Mouse (Mus musculus): ENCODE measurements around the gene Plcl1. TPM values are rescaled to one million over a fixed set of nuclear protein-coding genes. Genes with fewer than 3 reads are reported as not detected.

Gene Plcl1
- total RNA-seq (2015) (0.12 and 0.42 TPM in 2 replicates), total RNA-seq (2017) (not detected in 2 replicates)

DNA sequence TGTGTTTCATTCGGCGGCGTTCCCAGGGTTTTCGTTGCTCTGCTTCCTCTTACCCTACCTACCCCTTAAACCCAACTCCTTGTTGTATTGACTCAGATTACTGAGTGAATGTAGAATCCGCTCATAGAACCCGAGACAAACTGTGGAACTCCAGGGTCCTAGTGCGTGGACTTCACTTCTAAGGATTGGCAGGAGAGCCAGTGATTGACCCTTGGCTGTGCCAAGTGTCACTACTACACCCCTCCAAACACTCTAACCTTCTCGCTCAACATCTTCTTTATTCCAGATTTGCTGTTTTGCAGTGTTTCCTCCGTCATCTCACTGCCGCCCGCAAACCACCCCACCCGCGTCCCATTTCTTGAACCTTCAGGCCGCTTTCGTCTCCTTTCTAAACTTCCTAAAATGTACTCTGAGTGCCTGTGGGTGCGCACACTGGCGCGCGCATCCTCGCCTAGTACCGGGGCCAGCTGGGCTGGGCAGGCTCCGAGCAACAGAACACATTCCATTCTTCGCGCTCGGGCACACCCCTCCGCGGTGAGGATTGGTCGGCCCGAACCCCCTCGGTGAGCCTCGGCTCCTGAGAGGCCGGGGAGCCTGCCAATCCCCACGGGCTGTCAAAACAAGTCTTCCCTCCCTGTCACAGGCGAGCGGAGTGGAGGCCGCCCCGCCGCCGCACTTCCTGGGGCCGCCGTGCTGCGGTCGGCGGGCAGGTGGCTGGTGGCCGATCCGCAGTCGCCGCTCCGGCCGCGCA, at the start of gene Plcl1:
Gene Plcl1, plus strand, starts transcription at position 650 of the 751 bp plus-strand sequence.
- ATAC-seq (replicated peaks; ENCODE audit: poor library complexity) = peak; percentile 98

- no peak for ATAC-seq (replicated peaks; ENCODE audit: poor library complexity)
Measured at GRCm38 (mm10) chr1:55362634-55363033, 43.1 kb upstream of the Plcl1 start.

GRCm38 (mm10) chr1:55363044-55363565, 42.6 kb upstream of the Plcl1 start, which contains the start of gene Boll:
Gene Boll (minus strand): TSS chr1:55363469.
- peak; percentile 93 for ATAC-seq (replicated peaks; ENCODE audit: poor library complexity)

- ATAC-seq (replicated peaks; ENCODE audit: poor library complexity) = peak; percentile 99
Measured at GRCm38 (mm10) chr1:55363586-55363985, 42.1 kb upstream of the Plcl1 start.

GRCm38 (mm10) chr1:55372626-55373025, 33.1 kb upstream of the Plcl1 start:
- ATAC-seq (replicated peaks; ENCODE audit: poor library complexity) = no peak

DNA sequence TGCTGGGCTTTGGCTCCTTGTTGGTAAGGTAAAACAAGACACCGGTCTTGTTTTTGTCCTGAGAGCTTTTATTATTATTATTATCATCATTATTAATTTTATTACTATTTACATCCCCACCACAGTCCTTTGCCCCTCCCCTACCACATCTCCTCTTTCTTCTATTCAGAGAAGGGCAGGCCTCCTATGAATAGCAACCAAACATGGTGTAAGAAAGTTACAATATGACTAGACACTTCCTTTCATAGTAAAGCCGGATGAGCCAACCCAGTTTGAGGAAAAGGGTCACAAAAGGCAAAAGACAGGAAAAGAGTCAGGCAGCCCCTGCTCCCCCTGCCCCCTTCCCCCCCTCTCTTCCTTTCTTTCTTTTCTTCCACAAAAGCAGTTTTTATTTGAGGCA, 25.2 kb upstream of the Plcl1 start:
- ATAC-seq (replicated peaks; ENCODE audit: poor library complexity) = no peak

DNA sequence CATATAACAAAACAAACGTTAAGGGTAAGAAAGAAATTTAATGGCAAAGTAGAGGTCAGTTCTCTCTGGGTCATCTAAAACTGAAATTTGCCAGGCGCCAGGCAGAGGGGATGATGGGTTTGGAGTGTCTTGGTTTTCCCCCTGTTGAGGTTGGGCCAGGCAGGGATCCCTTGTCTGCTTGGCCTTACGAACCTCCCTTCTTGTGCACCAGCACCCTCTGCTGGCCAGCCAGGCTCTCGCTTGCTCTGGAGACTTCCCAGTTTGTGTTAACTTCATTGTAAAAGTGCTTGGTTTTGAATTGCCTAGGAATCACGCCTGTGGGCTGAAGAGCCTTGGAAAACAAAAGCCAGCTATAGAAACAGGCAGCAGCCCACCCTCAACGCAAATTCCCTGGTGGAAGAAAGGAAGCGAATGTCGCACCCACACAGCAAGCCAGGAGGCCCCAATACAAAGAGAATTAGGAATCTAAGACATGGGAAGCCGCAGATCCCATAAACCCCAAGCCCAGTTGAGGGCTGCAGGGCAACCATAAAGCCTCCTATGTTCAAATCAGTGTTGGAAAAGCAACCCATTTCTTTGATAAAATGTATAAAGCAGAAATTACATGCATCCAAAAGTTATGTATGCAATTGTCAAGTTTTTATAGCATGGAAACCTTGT, 22.5 kb upstream of the Plcl1 start:
- peak; percentile 100 for ATAC-seq (replicated peaks; ENCODE audit: poor library complexity)

- ATAC-seq (replicated peaks; ENCODE audit: poor library complexity) = no peak
Measured at GRCm38 (mm10) chr1:55399891-55400290, 5.8 kb upstream of the Plcl1 start.

DNA sequence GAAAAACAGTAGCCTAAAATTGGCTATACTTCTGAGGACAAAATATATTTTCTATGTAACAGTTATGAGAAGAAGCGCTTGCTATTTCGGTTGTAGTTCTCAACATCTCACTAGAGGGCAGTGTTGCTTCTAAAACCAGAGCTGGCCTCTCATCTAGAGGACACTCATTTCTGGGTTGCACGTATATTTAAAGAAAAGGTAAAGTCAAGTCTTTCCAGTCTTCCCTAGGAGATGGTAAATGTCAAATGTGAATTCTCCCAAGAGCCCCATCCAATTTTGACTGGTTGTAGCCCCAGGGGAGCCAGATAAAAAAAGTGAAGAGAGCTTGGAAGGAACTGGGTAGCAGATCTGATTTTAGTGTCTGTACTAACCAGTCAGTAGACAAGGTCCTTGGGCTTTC, 1.3 kb upstream of the Plcl1 start:
- peak; percentile 54 for ATAC-seq (replicated peaks; ENCODE audit: poor library complexity)

GRCm38 (mm10) chr1:55406023-55406413, 297 bp downstream of the Plcl1 start:
- peak; percentile 5; the same call in 1 of the 2 replicates for ATAC-seq (replicated peaks; ENCODE audit: poor library complexity)

- ATAC-seq (replicated peaks; ENCODE audit: poor library complexity) = no peak
Measured at GRCm38 (mm10) chr1:55406531-55407375, 1.0 kb downstream of the Plcl1 start.

GRCm38 (mm10) chr1:55410670-55411069, 4.9 kb downstream of the Plcl1 start:
- no peak for ATAC-seq (replicated peaks; ENCODE audit: poor library complexity)

DNA sequence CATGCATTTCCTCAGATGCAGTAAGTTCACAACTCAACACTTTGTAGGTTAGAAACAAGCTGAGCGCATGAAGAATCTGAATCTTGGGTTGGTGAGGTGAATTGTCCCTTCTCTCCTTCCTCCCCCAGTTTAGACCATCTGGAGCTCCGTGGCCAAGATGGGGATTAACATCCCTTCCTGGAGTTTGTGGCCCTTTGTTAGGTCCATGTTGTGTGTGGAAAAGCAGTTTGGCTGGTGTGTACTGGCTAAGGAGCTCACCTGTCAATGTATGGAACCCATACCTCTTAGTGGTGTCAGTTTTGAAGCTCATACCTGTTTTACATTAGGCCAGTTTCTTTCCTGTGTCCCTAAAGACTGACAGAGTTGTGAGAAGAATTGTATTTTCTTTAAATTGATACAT, 5.4 kb downstream of the Plcl1 start:
- no peak for ATAC-seq (replicated peaks; ENCODE audit: poor library complexity)

DNA sequence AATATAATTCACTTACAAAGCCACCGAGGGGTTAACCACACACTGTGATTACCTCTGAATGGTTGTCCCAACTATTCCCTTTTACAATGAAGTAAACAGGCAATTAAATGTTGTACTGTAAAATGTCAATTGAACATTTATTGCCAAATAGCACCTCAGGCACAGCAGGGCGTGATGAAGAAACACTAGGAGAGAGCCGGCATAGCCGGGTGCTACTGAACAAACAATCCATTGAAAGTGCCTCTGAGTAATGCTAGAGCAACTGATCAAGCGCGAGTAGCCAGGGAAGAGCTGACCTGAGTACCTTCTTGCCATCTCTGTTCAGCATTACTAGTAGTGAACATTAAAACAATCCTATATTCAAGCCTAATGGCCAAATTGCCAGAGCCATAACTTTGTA, 6.8 kb downstream of the Plcl1 start:
- no peak for ATAC-seq (replicated peaks; ENCODE audit: poor library complexity)

- peak; percentile 75 for ATAC-seq (replicated peaks; ENCODE audit: poor library complexity)
Measured at GRCm38 (mm10) chr1:55413534-55413933, 7.8 kb downstream of the Plcl1 start.

- peak; percentile 96 for ATAC-seq (replicated peaks; ENCODE audit: poor library complexity)
Measured at GRCm38 (mm10) chr1:55418968-55419367, 13.2 kb downstream of the Plcl1 start.

DNA sequence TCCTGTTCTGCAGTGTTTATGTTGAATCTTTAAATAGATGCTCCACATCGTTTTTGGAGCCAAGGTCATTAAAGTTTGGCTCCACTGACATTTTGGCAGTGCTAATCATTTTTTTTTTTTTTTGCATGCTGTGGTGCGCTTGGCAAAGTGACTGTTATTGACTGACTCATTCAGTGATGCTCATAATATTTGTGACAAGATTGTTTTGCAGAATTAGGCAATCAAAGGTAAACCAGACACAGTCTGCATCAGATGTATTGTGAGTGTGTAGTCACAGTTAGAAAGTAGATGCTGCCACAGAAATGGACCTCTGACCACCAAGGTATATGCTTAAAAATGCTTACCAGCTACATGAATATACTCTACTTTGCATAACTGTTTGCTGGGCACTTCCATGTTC, 21.9 kb downstream of the Plcl1 start:
- no peak for ATAC-seq (replicated peaks; ENCODE audit: poor library complexity)

DNA sequence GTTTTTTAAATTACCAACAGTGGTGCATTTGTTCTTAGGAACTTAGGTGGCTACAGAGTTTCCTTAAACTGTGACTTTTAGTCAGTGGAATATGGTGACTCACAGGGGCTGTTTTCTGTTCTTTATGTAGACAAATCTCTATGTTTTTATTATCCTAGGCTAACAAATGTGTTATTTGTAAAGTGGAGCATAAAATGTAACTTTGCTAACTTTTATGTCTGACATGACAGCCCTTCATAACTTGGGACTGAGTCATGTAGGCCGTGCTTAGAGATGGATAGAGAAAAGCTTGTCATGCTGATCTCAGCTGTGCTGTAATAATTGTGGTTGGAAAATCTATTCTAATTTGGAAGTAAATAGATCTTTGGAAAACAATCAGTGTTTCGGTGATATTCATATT, 23.3 kb downstream of the Plcl1 start:
- no peak for ATAC-seq (replicated peaks; ENCODE audit: poor library complexity)

DNA sequence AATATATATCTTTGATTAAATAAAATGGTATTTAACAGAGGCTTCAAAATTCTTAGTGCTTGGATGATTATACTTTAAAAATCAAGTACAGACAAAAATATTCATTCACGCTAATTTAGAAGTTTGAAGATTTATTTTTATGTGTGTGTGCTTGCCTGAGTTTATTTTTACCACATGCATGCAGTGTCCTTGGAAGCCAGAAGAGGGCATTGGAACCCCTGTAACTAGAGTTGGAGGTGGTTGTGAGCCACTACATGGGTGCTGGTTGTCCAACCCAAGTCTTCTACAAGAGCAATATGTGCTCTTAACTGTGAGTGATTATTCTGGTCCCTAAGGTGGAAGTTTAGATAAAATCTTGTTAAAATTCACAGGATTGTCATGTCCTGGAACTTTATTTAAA, 24.0 kb downstream of the Plcl1 start:
- ATAC-seq (replicated peaks; ENCODE audit: poor library complexity) = no peak

DNA sequence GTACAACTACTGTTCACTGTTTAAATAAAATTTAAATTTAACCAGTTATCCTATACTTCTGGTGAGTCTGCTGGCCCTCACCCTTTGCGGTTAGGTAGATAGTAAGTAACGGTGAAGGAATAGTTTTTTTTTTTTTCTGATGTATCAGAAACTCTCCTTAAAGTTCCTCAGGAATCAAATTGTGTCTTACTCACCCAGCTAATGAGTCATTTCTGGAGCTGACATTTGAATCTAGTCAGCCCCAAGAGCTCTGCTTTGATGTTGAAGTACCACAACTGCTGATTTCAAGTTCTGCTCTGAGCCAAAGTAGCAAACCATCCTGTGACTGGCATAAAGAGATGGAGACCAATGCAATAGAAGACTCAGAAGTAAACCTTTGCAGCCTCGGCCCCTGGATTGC, 24.9 kb downstream of the Plcl1 start:
- ATAC-seq (replicated peaks; ENCODE audit: poor library complexity) = no peak

GRCm38 (mm10) chr1:55436589-55436988, 30.9 kb downstream of the Plcl1 start:
- peak; percentile 70 for ATAC-seq (replicated peaks; ENCODE audit: poor library complexity)
